Mouse (Mus musculus) kidney, adult 8-10 months (tissue): ENCODE measurements around the gene Rps6kc1.
"Not testable (repeated sequence)": the region's sequence is repeated elsewhere in the genome, so short reads cannot be mapped to it uniquely, and the experiment has no call there.

ENCODE experiments used
- DNase-seq, 2 experiments: peaks; one replicate each; pipeline ENCODE4 v3.0.0; 2022

Rps6kc1 gene

GRCm38 (mm10) chr1:190911415-190912123 lies at the start of gene Rps6kc1:
Gene Rps6kc1, minus strand, starts transcription at chr1:190911770.
- peak; percentile 67 to 78 for DNase-seq

GRCm38 (mm10) chr1:190958821-190959220 lies 47.3 kb upstream of the Rps6kc1 start:
- DNase-seq: no peak

DNA sequence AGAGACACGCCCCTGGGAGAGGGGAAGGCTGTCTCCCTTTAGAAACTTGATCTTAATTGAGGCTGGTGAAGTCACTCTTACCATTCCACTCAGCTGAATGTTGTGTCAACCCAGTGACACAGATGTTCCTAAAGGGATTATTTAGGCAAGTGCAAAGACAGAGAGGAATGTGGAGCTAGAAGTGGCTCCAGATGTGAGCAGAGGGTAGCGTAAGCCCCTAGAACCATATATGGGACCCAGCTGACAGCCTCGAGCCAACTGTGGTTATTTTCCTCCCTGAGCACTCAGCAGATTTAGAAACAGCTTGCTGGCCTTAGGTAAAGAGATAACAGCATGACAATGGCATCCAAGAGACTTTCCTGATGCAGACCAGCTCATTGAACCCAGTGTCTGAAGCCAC lies 41.4 kb upstream of the Rps6kc1 start:
- no peak for DNase-seq

- no peak for DNase-seq
Measured at GRCm38 (mm10) chr1:190951014-190951413, 39.4 kb upstream of the Rps6kc1 start.

- peak in 1 of 2 experiments; percentile 24 for DNase-seq
Measured at GRCm38 (mm10) chr1:190948846-190949245, 37.3 kb upstream of the Rps6kc1 start.

DNA sequence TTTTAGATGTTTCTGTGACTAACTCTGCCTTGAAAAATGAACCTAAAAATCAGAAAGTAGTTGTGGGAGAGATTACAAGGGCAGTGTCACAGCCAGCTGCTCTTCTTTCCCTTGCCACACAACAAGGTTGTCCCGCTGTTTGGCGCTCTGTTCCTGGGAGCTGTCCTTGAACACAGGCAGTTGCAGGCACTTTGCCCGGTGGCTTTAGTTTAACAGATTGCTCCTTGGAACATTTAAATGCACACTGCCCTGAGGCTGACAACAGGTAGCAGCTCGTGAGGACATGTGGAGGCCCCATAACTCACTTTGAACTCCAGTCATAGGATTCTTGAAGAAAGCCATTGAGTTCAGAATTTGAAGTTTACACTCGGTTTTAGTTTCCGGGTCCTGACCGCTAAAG lies 36.9 kb upstream of the Rps6kc1 start:
- DNase-seq: peak in 1 of 2 experiments; percentile 24

- no peak for DNase-seq
Measured at GRCm38 (mm10) chr1:190947986-190948385, 36.4 kb upstream of the Rps6kc1 start.

- peak; percentile 57 to 80 for DNase-seq
Measured at GRCm38 (mm10) chr1:190944109-190944760, 32.7 kb upstream of the Rps6kc1 start.

DNA sequence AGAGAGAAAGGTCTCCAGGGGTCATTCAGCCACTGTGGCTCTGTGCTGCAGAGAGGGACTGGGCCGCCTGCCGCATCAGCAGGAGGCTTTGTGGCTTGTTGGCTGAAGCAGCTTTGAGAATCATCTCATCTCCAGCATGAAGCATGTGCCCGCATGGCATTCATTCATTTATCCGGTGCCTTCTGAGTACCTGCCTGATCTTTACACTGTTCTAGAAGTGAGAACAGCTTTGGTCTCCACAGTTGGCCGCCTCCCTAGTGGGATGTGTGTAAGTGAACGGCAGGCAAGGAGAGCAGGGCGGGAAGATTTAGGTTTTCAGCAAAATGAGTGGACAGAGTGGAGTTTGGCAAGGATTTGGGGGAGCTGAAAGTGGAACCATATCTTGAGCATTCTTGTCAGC lies 28.2 kb upstream of the Rps6kc1 start:
- DNase-seq: no peak

DNA sequence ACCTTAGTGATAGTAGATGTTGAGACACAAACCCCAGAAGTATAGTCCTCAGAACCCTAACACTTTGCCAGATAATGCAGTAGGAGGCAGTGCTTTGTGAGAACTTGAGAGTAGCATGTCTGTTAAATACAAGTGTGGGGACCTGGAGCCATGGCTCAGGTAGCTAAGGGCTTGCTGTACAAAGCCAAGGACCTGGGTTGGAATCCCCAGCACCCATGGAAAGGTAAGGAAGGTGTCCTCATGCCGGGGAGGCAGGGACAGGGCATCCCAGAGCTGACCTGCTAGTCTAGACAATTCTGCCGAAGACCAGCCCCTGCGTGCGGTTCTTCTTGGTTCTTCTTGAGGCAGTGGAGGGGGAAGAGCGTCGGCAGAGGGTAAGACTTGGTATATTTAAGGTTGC lies 18.6 kb upstream of the Rps6kc1 start:
- DNase-seq: no peak

GRCm38 (mm10) chr1:190929010-190929695 lies 17.6 kb upstream of the Rps6kc1 start:
- DNase-seq: peak; percentile 60 to 62

DNA sequence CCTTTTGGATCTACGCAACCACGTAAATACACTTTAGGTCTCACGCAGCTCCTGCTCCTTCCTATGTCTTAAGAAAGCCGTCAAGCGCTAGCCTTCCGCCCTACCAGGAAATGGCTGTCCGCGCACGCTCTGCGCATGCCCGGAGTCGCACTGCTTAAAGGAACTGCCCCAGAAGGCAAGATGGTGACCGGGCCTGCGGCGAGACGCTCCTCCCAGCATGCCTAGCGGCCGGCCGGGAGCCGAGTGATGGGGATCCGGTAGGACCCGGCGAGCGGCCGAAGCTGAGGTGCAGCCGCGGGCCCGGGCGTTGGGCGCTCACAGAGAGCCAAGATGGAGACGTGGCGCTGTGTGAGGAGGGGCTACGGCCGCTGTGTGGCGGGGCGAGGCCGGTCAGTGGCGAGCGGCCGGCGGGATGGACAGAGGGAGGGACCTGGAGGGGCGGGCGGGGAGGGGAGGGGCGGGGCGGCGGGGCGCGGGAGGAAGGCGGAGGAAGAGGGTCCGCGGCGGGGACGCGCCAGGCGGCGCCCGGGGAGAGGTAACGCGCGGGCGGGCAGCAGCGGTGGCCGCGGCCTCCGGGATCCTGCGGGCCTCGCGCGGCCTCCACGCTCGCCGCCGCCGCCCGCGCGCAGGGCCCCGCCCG lies 16.9 kb upstream of the Rps6kc1 start:
- DNase-seq: peak; percentile 97 to 98

DNA sequence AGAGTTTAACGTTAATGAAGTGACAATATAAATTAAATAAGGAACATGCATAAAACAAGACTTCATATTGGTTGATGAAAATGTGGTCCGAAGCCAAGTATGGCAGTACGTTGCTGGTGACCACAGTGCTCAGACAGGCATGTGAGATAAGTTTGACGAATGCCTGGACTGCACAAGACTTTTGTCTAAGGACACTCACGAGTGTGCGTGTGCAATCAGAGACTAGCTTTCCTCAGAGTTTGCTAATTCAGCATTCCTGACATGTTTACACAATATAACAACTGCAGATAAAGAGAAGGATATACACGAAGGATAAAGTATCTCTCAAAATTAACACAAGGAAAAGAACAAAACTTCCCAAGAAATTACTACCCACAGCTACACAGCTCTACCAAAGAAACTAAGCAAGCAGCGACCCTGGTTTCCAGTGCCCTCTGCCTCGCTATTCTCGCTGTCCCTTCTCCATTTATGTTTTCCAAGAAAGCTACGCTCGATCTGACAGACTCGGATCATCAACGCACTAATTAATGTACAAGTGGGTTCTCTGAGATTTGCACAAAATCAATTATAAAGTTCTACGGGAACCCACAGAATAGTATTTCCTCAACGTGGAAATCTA lies 16.3 kb upstream of the Rps6kc1 start:
- peak in 1 of 2 experiments; percentile 22 for DNase-seq

GRCm38 (mm10) chr1:190927311-190927710 lies 15.7 kb upstream of the Rps6kc1 start:
- no peak for DNase-seq

DNA sequence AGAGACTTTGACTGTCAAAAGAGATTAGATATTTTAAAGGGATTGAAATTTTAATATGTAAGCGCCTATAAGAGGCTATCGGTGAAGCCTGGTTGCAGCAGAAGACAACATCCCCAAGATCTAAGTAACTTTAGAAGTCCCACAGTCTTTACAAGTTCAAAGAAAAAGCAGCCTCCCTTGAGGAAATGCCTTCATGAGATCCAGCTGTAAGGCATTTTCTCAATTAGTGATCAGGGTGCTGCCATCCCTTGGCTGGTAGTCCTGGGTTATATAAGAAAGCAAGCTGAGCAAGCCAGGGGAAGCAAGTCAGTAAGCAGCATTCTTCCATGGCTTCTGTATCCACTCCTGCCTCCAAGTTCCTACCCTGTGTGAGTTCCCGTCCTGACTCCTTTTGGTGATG lies 13.2 kb upstream of the Rps6kc1 start, which contains the start of gene Angel2:
Angel2 (plus strand) TSS at position 301 of the 400 bp plus-strand sequence.
- DNase-seq: not testable (repeated sequence)

DNA sequence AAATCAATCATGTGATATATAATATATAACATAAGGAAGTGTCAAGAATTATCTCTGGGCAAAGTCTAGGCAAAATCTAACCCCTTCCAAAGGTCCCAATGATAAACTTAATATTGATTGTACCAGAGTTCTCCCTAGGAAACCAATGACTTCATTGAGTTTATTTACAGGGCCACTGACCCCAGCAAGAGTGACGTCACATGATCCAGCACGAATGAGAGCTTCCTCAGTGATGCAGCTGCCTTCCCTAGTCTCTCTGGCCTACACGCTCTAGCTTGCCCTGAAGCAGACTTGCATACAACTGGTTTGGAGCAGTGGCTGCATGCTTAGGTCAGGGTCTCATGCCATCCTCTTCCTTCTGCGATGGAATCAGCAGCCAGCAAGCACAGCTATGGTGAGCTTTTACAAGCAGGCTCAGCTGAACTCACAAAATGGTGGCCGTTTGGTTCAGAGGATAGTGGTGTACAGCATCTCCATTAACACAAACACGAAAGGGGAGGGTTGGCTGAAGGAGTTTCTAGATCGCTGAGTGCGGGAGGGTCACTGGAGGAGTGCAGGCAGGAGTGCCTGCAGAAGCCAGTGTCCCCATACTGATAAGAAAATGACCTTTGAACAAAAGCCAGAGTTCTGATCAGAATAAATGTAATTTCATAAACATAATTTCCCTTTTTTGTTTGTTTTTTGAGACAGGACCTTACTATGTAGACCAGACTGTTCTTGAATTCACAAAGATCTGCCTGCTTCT lies 8.3 kb upstream of the Rps6kc1 start:
- DNase-seq: no peak

GRCm38 (mm10) chr1:190918938-190919337 lies 7.4 kb upstream of the Rps6kc1 start:
- DNase-seq: no peak

DNA sequence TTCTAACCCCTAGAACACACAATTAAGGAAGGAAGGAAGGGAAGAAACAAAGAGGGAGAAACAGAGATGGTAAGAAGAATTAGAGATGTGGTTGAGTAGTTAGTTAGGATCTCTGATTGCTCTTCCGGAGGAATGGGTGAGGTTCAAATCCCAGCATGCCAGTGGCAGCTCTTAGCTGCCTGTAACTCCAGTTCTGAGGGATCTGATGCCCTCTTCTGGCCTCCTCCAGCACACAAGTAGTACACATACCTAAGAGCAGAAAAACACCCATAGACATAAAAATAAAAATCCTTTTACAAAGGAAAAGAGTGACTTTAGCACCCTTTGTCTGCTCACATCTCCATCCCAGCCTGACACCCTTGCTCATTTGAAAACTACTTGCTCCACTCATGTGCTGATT lies 1.1 kb upstream of the Rps6kc1 start:
- DNase-seq: no peak

- DNase-seq: no peak
Measured at GRCm38 (mm10) chr1:190910836-190911235, 734 bp downstream of the Rps6kc1 start.

DNA sequence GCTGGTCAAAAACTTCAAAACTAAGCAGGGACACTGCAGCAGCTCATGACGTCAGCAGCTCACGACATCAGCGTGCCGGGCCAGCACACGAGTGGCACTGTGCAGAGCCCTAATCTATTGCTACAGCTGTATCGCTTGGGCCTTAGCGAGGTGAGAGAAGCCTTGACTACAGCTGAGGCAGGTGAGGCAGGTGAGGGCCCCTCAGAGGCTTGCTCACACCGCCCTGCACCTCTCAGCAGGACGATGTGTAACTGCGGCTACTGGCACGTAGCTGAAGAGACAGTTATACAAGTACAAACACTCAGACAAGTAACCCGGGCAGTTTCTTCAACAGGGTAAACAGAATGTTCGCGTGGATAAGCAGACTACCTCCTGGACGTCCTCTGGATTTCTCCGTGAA lies 6.9 kb downstream of the Rps6kc1 start:
- no peak for DNase-seq

DNA sequence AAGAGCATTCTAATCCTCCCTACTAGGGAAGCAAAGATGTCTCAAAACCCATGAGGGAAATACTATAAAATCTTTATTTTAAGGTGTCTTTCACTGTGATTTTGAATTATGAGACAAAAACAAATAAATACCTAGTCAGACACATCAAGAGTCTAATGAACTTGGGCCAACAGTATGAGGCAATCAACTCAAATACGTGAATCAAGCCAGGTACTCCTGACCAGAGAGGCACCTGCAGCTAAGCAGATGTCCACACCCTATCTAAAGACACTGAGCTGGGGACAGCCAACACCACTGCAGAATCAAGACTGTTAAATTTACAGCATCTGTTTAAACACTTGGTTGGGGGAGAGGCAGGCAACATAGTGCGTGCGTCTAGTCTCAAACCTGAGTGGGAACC lies 7.4 kb downstream of the Rps6kc1 start:
- no peak for DNase-seq

- no peak for DNase-seq
Measured at GRCm38 (mm10) chr1:190901082-190901481, 10.5 kb downstream of the Rps6kc1 start.
